Mouse (Mus musculus): ENCODE measurements around the gene Mr1. TPM values are rescaled to one million over a fixed set of nuclear protein-coding genes. Genes with fewer than 3 reads are reported as not detected.
A peak's percentile ranks its signal among the peaks of the same experiment; 100 is the strongest.

Gene Mr1
- polyA plus RNA-seq, 1 experiment: 4.0 TPM

DNA sequence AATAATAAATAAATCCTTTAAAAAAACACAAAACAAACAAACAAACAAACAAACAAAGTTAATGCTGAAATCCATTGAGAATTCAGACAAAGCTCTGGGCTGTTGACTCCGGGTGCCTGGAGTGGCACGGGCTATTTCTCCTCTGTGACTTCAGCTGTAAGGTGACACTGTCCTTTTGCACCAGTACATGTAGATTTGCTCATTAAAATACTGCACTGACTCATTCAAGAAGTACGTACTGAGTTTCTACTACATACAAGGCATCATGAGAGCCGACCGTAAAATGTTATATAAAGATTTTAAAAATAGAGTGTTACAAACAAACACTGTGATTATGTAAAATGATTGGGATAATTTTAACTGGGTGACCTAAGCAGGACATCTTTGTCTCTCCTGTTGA is 22.2 kb downstream of the Mr1 start:
- no peak for TF ChIP-seq CTCF (IDR thresholded peaks at IDR 0.05; ENCODE audit: borderline replicate concordance, insufficient read depth, low read depth, low read length)
- no peak for TF ChIP-seq POLR2A (IDR thresholded peaks at IDR 0.05; ENCODE audit: borderline replicate concordance, insufficient read depth, low read length)
- DNase-seq: no peak
- no peak overlapping the region for H3K4me3 ChIP-seq (replicated peaks; ENCODE audit: insufficient read depth, low read depth, low read length)
- 96% methylated on average over 5 of the region's 5 CpGs for WGBS
- no peak overlapping the region for H3K27ac ChIP-seq (ENCODE audit: insufficient read depth, low read length)
- H3K4me1 ChIP-seq (ENCODE audit: control insufficient read depth, insufficient read depth, low read length): peaks cover 11% of the 10 kb centered on the region
- H3K27me3 ChIP-seq (ENCODE audit: control insufficient read depth, insufficient read depth, low read length): no peaks in the 10 kb centered on the region

DNA sequence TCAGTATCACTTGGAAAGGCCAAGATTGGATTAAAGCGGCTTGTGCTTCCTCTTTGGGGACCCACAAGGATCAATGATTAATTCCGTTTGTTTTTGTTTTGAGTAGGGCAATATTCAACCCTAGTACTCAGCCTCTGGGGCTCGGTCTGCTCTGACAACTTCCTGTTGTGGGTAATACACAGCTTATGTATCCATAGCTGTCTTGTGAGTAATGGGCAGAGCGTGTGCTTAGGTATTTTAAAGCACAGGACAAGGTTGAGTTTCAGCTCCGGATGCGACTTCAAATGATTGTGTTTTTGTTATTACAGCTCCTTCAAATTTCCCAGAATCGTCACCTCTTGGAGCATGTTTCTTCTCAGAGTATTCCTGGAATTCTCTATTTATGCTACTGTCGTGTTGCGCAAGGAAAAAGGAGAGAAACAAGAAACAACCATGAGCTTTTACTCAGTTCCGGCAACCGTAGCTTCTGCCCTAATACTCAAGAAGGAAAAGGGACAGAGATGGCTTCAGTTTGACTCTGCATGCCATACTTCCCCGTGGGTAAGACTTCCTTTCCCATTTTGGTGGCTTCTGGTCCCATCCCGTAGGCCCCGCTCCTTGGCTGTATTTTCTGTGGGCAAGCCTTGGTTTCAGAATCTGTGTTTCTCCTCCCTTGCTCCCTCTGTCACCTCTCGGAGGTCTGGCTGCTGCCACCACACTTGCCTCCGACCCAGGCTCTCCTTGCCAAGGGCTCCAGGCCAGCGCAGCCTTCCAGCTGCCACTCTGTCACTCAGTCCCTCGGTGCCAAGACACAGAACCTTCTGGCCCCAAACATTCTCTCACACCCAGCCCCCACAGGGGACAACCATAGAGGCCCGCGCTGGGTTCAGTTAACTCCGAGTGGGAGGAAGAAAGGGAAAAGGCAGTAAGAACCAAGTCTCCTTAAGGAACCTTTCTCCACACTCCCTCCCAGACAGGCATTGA is 24.4 kb downstream of the Mr1 start:
- DNase-seq: peak; percentile 79 to 84
- no peak overlapping the region for H3K4me3 ChIP-seq (replicated peaks; ENCODE audit: insufficient read depth, low read depth, low read length)
- TF ChIP-seq POLR2A (IDR thresholded peaks at IDR 0.05; ENCODE audit: borderline replicate concordance, insufficient read depth, low read length) (no peak), CTCF (IDR thresholded peaks at IDR 0.05; ENCODE audit: borderline replicate concordance, insufficient read depth, low read depth, low read length) (no peak)

DNA sequence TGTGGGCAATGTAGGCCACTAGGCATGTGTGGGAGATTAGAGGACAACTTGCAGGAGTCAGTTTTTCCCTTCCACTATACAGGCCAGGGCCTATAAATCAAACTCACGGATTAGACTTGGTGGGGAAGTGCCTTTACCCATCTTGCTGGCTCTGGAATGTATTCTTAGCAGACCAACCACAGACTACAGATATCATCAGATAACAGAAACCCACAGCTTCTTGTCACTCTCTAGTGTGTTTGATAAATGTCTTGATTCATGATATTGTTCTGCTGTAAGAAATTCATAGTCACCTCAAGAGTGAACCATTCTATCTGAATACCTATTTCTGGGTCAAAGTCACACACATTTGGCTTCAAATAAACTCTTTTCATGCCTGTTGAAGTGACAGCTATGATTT is 26.9 kb downstream of the Mr1 start:
- WGBS: 95% methylated on average over 1 of the region's 1 CpGs
- TF ChIP-seq POLR2A (IDR thresholded peaks at IDR 0.05; ENCODE audit: borderline replicate concordance, insufficient read depth, low read length) (no peak), CTCF (IDR thresholded peaks at IDR 0.05; ENCODE audit: borderline replicate concordance, insufficient read depth, low read depth, low read length) (no peak)
- DNase-seq: no peak
- Histone ChIP-seq H3K27ac (ENCODE audit: insufficient read depth, low read length) (no peak overlapping the region), H3K27me3 (ENCODE audit: control insufficient read depth, insufficient read depth, low read length) (no peaks in the 10 kb centered on the region), H3K4me3 (replicated peaks; ENCODE audit: insufficient read depth, low read depth, low read length) (no peak overlapping the region), H3K4me1 (ENCODE audit: control insufficient read depth, insufficient read depth, low read length) (peaks cover 11% of the 10 kb centered on the region)

More for the DNA sequence above, 24.4 kb downstream of the Mr1 start:
- peaks cover 11% of the 10 kb centered on the region for H3K4me1 ChIP-seq (ENCODE audit: control insufficient read depth, insufficient read depth, low read length)
- no peaks in the 10 kb centered on the region for H3K27me3 ChIP-seq (ENCODE audit: control insufficient read depth, insufficient read depth, low read length)
- no peak overlapping the region for H3K27ac ChIP-seq (ENCODE audit: insufficient read depth, low read length)
- 47% methylated on average over 21 of the region's 21 CpGs for WGBS

DNA sequence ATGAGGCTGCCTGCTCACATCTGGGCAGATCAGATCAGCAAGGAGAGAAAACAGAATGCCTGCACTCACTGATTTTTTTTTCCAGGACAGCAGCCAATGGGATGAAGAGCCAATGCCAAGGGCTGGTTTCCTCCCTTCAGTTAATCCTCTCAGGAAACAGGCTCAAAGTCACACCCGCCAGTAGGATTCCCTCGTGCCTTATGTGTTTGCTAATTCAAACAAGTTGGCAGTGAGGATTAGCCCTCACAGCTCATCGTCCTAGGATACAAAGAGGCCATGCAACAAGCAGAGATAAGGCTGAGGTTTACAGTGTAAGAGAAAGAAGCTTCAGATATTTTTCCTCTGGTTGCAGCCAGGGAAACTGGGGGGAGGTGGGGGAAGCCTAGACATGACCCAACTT is 32.7 kb downstream of the Mr1 start:
- H3K4me3 ChIP-seq (replicated peaks; ENCODE audit: insufficient read depth, low read depth, low read length): no peak overlapping the region
- peaks cover 5% of the 10 kb centered on the region for H3K4me1 ChIP-seq (ENCODE audit: control insufficient read depth, insufficient read depth, low read length)
- H3K27ac ChIP-seq (ENCODE audit: insufficient read depth, low read length): no peak overlapping the region
- 43% methylated on average over 3 of the region's 3 CpGs for WGBS
- H3K27me3 ChIP-seq (ENCODE audit: control insufficient read depth, insufficient read depth, low read length): no peaks in the 10 kb centered on the region
- TF ChIP-seq CTCF (IDR thresholded peaks at IDR 0.05; ENCODE audit: borderline replicate concordance, insufficient read depth, low read depth, low read length) (no peak), POLR2A (IDR thresholded peaks at IDR 0.05; ENCODE audit: borderline replicate concordance, insufficient read depth, low read length) (no peak)
- DNase-seq: no peak

DNA sequence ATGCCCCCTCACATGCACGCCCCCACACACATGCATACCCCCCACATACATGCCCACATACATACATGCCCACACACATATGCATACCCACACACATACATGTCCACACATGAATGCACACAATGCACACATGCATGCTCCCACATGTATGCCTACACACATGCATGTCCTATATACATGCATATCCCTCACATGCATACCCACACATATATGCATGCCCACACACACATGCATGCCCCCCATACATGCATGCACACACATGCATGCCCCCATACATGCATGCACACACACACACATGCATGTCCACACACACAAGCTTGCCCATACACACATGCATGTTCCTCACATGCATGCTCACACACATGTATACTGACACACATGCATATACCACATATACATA is 33.7 kb downstream of the Mr1 start:
- TF ChIP-seq CTCF (IDR thresholded peaks at IDR 0.05; ENCODE audit: borderline replicate concordance, insufficient read depth, low read depth, low read length): no peak
- 97% methylated on average over 1 of the region's 1 CpGs for WGBS

DNA sequence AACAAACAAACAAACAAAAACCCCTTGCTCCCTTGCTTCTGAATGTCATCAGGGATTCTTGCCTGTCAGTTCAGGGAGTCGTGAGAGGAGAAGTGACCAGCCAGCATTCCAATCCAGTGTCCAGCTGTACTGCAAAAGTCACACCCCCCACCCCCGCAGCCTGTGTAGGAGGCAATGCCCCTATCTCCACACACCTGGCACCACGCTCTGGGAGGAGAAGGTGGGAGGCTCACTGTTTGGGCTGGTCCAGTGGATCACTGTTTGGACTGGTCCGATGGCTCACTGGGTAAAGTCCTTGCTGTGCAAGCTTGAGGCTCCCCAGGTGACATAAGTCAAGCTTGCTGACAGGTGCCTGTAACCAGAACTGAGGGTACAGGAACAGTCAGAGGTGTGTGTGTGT is 34.5 kb downstream of the Mr1 start:
- H3K27me3 ChIP-seq (ENCODE audit: control insufficient read depth, insufficient read depth, low read length): no peaks in the 10 kb centered on the region
- TF ChIP-seq CTCF (IDR thresholded peaks at IDR 0.05; ENCODE audit: borderline replicate concordance, insufficient read depth, low read depth, low read length): no peak
- no peak for TF ChIP-seq POLR2A (IDR thresholded peaks at IDR 0.05; ENCODE audit: borderline replicate concordance, insufficient read depth, low read length)
- DNase-seq: no peak
- H3K27ac ChIP-seq (ENCODE audit: insufficient read depth, low read length): no peak overlapping the region
- 91% methylated on average over 4 of the region's 4 CpGs for WGBS
- no peak overlapping the region for H3K4me3 ChIP-seq (replicated peaks; ENCODE audit: insufficient read depth, low read depth, low read length)
- peaks cover 5% of the 10 kb centered on the region for H3K4me1 ChIP-seq (ENCODE audit: control insufficient read depth, insufficient read depth, low read length)

More for the DNA sequence above, 33.7 kb downstream of the Mr1 start:
- DNase-seq: no peak
- peaks cover 5% of the 10 kb centered on the region for H3K4me1 ChIP-seq (ENCODE audit: control insufficient read depth, insufficient read depth, low read length)
- no peaks in the 10 kb centered on the region for H3K27me3 ChIP-seq (ENCODE audit: control insufficient read depth, insufficient read depth, low read length)
- H3K4me3 ChIP-seq (replicated peaks; ENCODE audit: insufficient read depth, low read depth, low read length): no peak overlapping the region
- H3K27ac ChIP-seq (ENCODE audit: insufficient read depth, low read length): no peak overlapping the region

DNA sequence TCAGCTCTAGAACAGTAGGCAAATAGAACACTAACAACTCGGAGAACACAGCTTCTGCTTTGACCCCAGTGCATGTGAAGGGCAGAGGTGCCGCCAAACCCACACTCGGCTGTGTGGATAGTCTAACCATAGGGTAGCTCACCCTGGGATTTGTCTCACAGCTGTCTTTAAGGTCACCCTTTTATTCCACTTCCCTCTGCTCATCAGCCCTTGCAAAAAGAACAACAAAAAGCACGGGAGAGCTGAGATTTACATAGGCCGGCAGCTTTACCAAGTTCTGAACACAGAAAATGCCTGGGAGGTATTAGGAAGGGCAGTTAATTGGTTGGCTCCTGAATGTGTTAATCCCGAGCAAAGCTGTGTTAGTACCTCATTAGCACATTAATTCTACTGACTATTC is 35.1 kb downstream of the Mr1 start:
- WGBS: 92% methylated on average over 6 of the region's 6 CpGs
- no peaks in the 10 kb centered on the region for H3K27me3 ChIP-seq (ENCODE audit: control insufficient read depth, insufficient read depth, low read length)
- TF ChIP-seq POLR2A (IDR thresholded peaks at IDR 0.05; ENCODE audit: borderline replicate concordance, insufficient read depth, low read length): no peak
- TF ChIP-seq CTCF (IDR thresholded peaks at IDR 0.05; ENCODE audit: borderline replicate concordance, insufficient read depth, low read depth, low read length): no peak
- no peak overlapping the region for H3K4me3 ChIP-seq (replicated peaks; ENCODE audit: insufficient read depth, low read depth, low read length)
- DNase-seq: no peak
- peaks cover 5% of the 10 kb centered on the region for H3K4me1 ChIP-seq (ENCODE audit: control insufficient read depth, insufficient read depth, low read length)
- no peak overlapping the region for H3K27ac ChIP-seq (ENCODE audit: insufficient read depth, low read length)
